Mouse (Mus musculus) intestine, postnatal 0 days (tissue): Measurements from ENCODE around the gene Gpr19. TPM values are rescaled to one million over a fixed set of nuclear protein-coding genes. Genes with fewer than 3 reads are reported as not detected.

Experiments
- ATAC-seq: fragments of 200-750 bp; cut with Nextera tagmentation; 2 replicates; pipeline ENCODE4 v1.8.0; 2017; ENCODE audit warnings: mild to moderate bottlenecking, moderate TSS enrichment, moderate library complexity
- H3K27ac ChIP-seq: fragments of 300-500 bp; sonication (generic); 2 replicates; pipeline ENCODE4 v1.5.1; 2014; ENCODE audit warnings: mild to moderate bottlenecking, low read depth, low read length, moderate library complexity
- H3K27me3 ChIP-seq: fragments of 300-500 bp; sonication (generic); replicated peaks from 2 replicates; pipeline ENCODE4 v1.6.1; 2014; ENCODE audit warnings: low read length, mixed read lengths; ENCODE audit not compliant: control insufficient read depth, insufficient read depth
- H3K36me3 ChIP-seq: fragments of 300-500 bp; sonication (generic); 2 replicates; pipeline ENCODE4 v1.6.1; 2014; ENCODE audit warnings: mild to moderate bottlenecking, moderate library complexity; ENCODE audit not compliant: control insufficient read depth, insufficient read depth
- H3K4me1 ChIP-seq: fragments of 300-500 bp; sonication (generic); replicated peaks from 2 replicates; pipeline ENCODE4 v1.6.1; 2014; ENCODE audit warnings: antibody characterized with exemption, low read length, mixed read lengths; ENCODE audit not compliant: control insufficient read depth, insufficient read depth
- H3K4me2 ChIP-seq: fragments of 300-500 bp; sonication (generic); replicated peaks from 2 replicates; pipeline ENCODE4 v1.6.1; 2014; ENCODE audit warnings: low read depth, mild to moderate bottlenecking, moderate library complexity
- H3K4me3 ChIP-seq: fragments of 300-500 bp; sonication (generic); 2 replicates; pipeline ENCODE4 v1.5.1; 2014; ENCODE audit warnings: low read depth, low read length
- H3K9ac ChIP-seq: fragments of 300-500 bp; sonication (generic); 2 replicates; pipeline ENCODE4 v1.6.1; 2014; ENCODE audit warnings: mild to moderate bottlenecking, low read depth, low read length
- H3K9me3 ChIP-seq: fragments of 300-500 bp; sonication (generic); 2 replicates; pipeline ENCODE4 v1.6.1; 2016; ENCODE audit warnings: mixed run types; ENCODE audit not compliant: control insufficient read depth
- CTCF ChIP-seq: sonication (generic); IDR thresholded peaks from 2 replicates; pipeline ENCODE4 v1.5.1; 2016; ENCODE audit warnings: low read depth, mild to moderate bottlenecking, control low read depth, antibody characterized with exemption, moderate library complexity
- WGBS: fragments of 180-500 bp; shearing (Covaris S2); extraction: QIAGEN DNeasy Blood & Tissue Kit; methylation state at CpG from one replicate; pipeline ENCODE4 v1.1.7; 2014; 5-methylcytosine and 5-hydroxymethylcytosine counted together
- polyA plus RNA-seq: library from polyadenylated mRNA; unstranded; fragments of >200 nt; fragmentation: Nextera tagmentation; extraction: Ambion mirVana; gene quantifications from 2 replicates; pipeline ENCODE4 v1.2.1, GENCODE M21; 2015

Gene Gpr19
- polyA plus RNA-seq, 1 experiment from 2014 or later: 6.5 TPM

GRCm38 (mm10) chr6:134866113-134866512 is 32.3 kb downstream of the Gpr19 start:
- Histone ChIP-seq H3K4me3 (no peak overlapping the region), H3K4me2 (no peak overlapping the region), H3K27me3 (no peaks in the 10 kb centered on the region), H3K9me3 (no peaks in the 10 kb centered on the region), H3K4me1 (no peaks in the 10 kb centered on the region), H3K36me3 (peaks cover 5% of the 10 kb centered on the region; the same call in 1 of the 2 replicates), H3K27ac (no peak overlapping the region), H3K9ac (no peak overlapping the region)
- no peak for ATAC-seq
- TF ChIP-seq CTCF: no peak
- WGBS: 94% methylated on average over 7 of the region's 7 CpGs

- peak; percentile 97 for TF ChIP-seq CTCF
- H3K9me3 ChIP-seq: no peaks in the 10 kb centered on the region
- no peak overlapping the region for H3K9ac ChIP-seq
- peak overlapping the region; percentile 52 for H3K4me2 ChIP-seq
- 2% methylated on average over 19 of the region's 19 CpGs for WGBS
- ATAC-seq: peak; percentile 65
- no peaks in the 10 kb centered on the region for H3K27me3 ChIP-seq
- H3K27ac ChIP-seq: no peak overlapping the region
- H3K4me1 ChIP-seq: no peaks in the 10 kb centered on the region
- H3K4me3 ChIP-seq: peak overlapping the region; percentile 16; the same call in 1 of the 2 replicates
- H3K36me3 ChIP-seq: peaks cover 6% of the 10 kb centered on the region
Observed at GRCm38 (mm10) chr6:134863146-134863545, 35.2 kb downstream of the Gpr19 start.

- peak overlapping the region; percentile 16; the same call in 1 of the 2 replicates for H3K4me3 ChIP-seq
- no peaks in the 10 kb centered on the region for H3K27me3 ChIP-seq
- TF ChIP-seq CTCF: no peak
- no peaks in the 10 kb centered on the region for H3K4me1 ChIP-seq
- H3K9me3 ChIP-seq: no peaks in the 10 kb centered on the region
- 36% methylated on average over 13 of the region's 13 CpGs for WGBS
- peaks cover 6% of the 10 kb centered on the region for H3K36me3 ChIP-seq
- no peak overlapping the region for H3K27ac ChIP-seq
- no peak overlapping the region for H3K9ac ChIP-seq
- ATAC-seq: peak; percentile 14; the same call in 1 of the 2 replicates
- peak overlapping the region; percentile 52 for H3K4me2 ChIP-seq
Observed at GRCm38 (mm10) chr6:134862671-134863104, 35.7 kb downstream of the Gpr19 start.

- no peak for TF ChIP-seq CTCF
- WGBS: 91% methylated on average over 12 of the region's 12 CpGs
Observed at GRCm38 (mm10) chr6:134861386-134861785, 37.0 kb downstream of the Gpr19 start.

GRCm38 (mm10) chr6:134860275-134860674 is 38.1 kb downstream of the Gpr19 start:
- peaks cover 19% of the 10 kb centered on the region for H3K36me3 ChIP-seq
- WGBS: 42% methylated on average over 4 of the region's 4 CpGs
- H3K4me1 ChIP-seq: no peaks in the 10 kb centered on the region
- H3K9me3 ChIP-seq: no peaks in the 10 kb centered on the region
- no peak overlapping the region for H3K4me3 ChIP-seq
- no peak for ATAC-seq
- H3K9ac ChIP-seq: no peak overlapping the region
- TF ChIP-seq CTCF: no peak
- H3K27me3 ChIP-seq: no peaks in the 10 kb centered on the region
- no peak overlapping the region for H3K27ac ChIP-seq
- no peak overlapping the region for H3K4me2 ChIP-seq

More at GRCm38 (mm10) chr6:134861386-134861785, 37.0 kb downstream of the Gpr19 start:
- Histone ChIP-seq H3K4me2 (no peak overlapping the region), H3K4me1 (no peaks in the 10 kb centered on the region), H3K9me3 (no peaks in the 10 kb centered on the region), H3K27ac (no peak overlapping the region), H3K4me3 (no peak overlapping the region), H3K36me3 (peaks cover 12% of the 10 kb centered on the region), H3K9ac (no peak overlapping the region), H3K27me3 (no peaks in the 10 kb centered on the region)
- no peak for ATAC-seq

- no peak overlapping the region for H3K4me3 ChIP-seq
- H3K9ac ChIP-seq: no peak overlapping the region
- H3K27ac ChIP-seq: no peak overlapping the region
- H3K4me2 ChIP-seq: no peak overlapping the region
- no peaks in the 10 kb centered on the region for H3K4me1 ChIP-seq
- no peak for ATAC-seq
- no peaks in the 10 kb centered on the region for H3K27me3 ChIP-seq
- WGBS: 94% methylated on average over 6 of the region's 6 CpGs
- H3K36me3 ChIP-seq: peaks cover 19% of the 10 kb centered on the region
- no peak for TF ChIP-seq CTCF
- no peaks in the 10 kb centered on the region for H3K9me3 ChIP-seq
Observed at GRCm38 (mm10) chr6:134859021-134859420, 39.4 kb downstream of the Gpr19 start.

GRCm38 (mm10) chr6:134855926-134856325 is 42.5 kb downstream of the Gpr19 start:
- WGBS: 91% methylated on average over 16 of the region's 16 CpGs
- no peak for ATAC-seq
- no peak overlapping the region for H3K4me2 ChIP-seq
- H3K9ac ChIP-seq: no peak overlapping the region
- H3K36me3 ChIP-seq: peaks cover 23% of the 10 kb centered on the region
- H3K27ac ChIP-seq: no peak overlapping the region
- H3K4me3 ChIP-seq: no peak overlapping the region
- TF ChIP-seq CTCF: no peak
- H3K27me3 ChIP-seq: no peaks in the 10 kb centered on the region
- no peaks in the 10 kb centered on the region for H3K9me3 ChIP-seq
- no peaks in the 10 kb centered on the region for H3K4me1 ChIP-seq
